Mouse (Mus musculus) layer of hippocampus, postnatal 10 days (tissue): ENCODE results near the gene Ces2h. TPM values are rescaled to one million over a fixed set of nuclear protein-coding genes. Genes with fewer than 3 reads are reported as not detected.
"Not testable (repeated sequence)": the region's sequence is repeated elsewhere in the genome, so short reads cannot be mapped to it uniquely, and the experiment has no call there.

Experiments used
- DNase-seq, 2 experiments: peaks; one replicate each; pipeline ENCODE4 v3.0.0; 2021; ENCODE audit warnings: low spot score in 2 of 2
- long read RNA-seq: library from polyadenylated mRNA; stranded (forward); transcript quantifications from one replicate; pipeline ENCODE4 v2.0.0, GENCODE M21; 2023
- total RNA-seq, 2 experiments: library from RNA; stranded (reverse); gene quantifications; 2 replicates each; pipeline ENCODE4 v1.2.3; 2021

Ces2h gene
- total RNA-seq: not detected
- long read RNA-seq: 0 reads

- no peak for DNase-seq
These were observed at the start of gene Ces2h for GRCm38 (mm10) chr8:105000586-105000985. Ces2h (plus strand) TSS chr8:105000853.

GRCm38 (mm10) chr8:104961537-104961961 lies 39.1 kb upstream of the Ces2h start, which contains the start of gene Ces2g:
Ces2g (plus strand) TSS chr8:104961718.
- DNase-seq: no peak

GRCm38 (mm10) chr8:104962229-104962901 lies 38.3 kb upstream of the Ces2h start:
- no peak for DNase-seq

DNA sequence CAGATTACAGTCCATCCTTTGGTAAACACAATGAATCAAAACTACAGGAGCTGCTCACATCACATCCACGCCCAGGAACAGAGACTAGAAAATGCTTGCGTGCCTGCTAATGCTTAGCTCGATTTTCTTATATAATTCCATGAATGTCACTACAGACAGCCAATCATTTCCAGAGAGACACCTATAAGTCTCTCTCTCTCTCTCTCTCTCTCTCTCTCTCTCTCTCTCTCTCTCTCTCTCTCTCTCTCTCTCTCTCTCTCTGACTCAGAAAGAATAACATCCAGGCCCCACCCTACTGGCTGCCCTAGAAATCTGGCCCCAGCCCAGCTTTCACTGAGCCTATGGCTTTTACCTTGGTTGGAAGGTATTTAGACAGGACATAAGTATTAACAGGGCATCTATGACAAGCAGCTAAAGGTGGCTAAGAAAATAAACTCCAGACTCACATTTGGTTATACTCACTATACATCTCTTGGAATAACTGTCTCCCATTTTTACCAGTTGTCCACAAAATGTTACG lies 37.2 kb upstream of the Ces2h start:
- DNase-seq: no peak

GRCm38 (mm10) chr8:104984126-104984525 lies 16.5 kb upstream of the Ces2h start:
- no peak for DNase-seq

GRCm38 (mm10) chr8:104984942-104985341 lies 15.7 kb upstream of the Ces2h start:
- DNase-seq: no peak

DNA sequence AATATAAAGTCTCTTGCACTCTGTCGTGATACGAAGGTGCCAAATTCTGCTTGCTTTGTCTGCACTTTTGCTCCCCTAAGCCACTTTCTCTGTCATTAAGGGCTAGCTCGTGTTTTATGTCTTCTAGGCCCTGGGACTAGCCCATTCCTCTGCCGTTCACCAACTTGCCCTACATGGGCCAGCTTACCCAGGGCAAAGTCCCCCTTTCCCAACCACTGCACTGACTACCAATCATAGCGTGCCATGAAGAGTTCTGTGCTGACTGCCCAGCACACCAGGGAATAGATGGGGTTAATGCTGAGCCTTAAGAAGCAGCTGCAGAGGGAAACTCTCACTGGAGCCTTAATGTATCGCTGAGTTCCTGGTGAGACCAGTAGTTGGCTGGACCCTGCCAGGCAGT lies 2.5 kb upstream of the Ces2h start:
- no peak for DNase-seq

DNA sequence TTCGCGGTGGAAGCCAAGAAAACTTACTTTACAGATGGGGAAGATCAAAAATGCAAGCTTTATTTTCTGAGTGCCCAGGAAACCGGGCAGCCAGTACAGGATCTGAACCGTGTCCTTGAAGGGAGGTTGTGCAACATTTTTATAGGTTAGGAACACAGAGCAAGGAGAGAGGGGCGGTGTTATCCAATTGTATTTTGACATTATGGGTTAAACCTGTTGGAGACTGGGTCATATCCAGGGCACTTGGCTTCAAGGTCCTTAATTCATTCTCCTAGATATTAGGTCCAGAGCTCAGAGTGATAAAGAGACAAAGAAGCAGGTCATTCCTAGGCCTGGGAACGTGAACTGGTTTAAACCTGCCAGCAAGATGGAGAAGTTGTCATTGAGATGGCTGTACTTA lies 1.5 kb upstream of the Ces2h start:
- DNase-seq: no peak

DNA sequence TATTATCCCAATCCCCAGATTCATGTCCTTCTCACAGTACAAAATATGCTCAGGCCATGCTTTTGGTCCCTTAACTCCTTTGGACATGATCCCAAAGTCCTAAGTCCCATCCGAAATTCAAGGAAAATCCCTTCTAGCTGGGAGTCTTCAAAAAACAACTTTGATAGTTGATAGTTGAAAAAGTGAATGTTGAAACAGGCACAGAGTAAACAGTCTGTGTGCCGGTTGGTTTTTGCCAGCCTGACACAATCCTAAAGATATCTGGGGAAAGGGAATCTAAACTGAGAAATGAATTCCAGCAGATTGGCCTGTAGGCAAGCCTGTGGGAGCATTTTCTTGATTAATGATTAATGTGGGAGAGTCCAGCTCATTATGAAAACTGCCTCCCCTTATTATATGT lies 9.3 kb downstream of the Ces2h start:
- no peak for DNase-seq

DNA sequence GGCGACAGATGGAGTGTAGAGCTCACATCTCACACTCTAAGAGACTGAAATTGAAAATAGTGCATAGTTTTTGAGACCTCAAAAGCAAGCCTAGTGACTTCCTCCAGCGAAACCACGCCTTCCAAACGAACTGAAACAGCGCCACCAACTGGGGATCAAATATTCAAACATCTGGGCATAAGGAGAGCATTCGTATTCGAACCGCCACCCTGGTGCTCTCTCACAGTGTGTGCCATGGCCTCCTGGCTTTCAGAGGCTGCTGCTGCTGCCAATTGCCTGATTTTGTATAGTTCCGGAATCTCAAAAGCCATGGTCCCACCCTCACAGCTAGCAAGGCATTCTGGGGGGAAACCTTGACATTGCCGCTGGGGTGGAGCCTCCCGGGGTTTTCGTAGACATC lies 10.5 kb downstream of the Ces2h start:
- peak in 1 of 2 experiments; percentile 3 for DNase-seq

- DNase-seq: no peak
These were observed 13.7 kb downstream of the Ces2h start for GRCm38 (mm10) chr8:105014391-105014790.

DNA sequence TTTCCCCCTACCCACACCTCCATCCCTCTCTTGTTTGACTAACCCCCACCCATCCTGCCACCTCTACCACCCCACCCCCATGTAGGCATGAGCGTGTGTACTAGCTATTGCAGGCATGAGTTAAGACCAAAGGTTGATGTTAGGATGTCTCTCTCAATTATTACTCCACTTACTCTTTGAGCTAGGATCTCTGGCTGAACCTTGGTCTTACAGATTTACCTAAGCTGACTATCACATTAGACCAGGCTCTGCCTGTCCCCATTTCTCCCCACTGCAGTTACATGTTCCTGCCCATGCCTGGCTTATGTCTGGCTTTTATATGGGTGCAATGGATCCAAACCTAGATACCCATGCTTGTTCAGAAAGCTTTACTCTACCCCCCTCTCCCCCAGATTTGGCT lies 21.3 kb downstream of the Ces2h start:
- DNase-seq: no peak

DNA sequence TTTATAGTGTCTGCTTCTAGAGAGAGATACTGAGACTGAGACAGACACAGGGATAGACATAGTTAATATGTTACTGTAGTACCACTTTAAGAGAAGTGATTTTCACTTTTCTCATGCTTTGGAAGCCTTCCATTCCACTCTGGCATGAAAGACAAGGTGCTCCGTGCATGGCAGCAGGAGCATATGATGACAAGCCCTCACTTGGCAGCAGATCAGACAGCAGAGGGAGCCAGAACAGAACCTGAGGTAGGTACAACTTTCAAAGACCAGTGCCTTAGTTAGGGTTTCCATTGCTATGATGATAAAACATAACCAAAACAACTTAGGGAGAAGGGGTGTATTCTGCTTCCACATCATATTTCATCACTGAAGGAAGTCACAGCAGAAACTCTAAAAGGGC lies 22.4 kb downstream of the Ces2h start:
- DNase-seq: no peak

DNA sequence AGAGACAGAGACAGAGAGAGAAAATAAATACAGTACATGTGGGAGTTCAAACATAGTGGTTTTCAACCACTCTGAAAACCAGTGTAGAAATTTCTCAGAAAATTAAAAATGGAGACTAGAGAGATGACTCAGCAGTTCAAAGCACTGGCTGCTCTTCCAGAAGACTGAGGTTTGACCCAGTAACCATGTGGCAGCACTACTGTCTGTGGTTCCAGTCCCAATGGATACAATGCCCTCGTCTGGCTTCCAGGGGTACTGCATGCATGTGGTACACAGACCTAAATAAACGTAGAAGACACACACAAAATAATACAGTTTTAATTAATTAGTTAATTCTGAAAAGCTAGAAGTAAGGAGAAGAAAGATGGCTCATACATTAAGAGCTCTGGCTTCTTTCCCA lies 24.4 kb downstream of the Ces2h start:
- peak in 1 of 2 experiments; percentile 4 for DNase-seq

DNA sequence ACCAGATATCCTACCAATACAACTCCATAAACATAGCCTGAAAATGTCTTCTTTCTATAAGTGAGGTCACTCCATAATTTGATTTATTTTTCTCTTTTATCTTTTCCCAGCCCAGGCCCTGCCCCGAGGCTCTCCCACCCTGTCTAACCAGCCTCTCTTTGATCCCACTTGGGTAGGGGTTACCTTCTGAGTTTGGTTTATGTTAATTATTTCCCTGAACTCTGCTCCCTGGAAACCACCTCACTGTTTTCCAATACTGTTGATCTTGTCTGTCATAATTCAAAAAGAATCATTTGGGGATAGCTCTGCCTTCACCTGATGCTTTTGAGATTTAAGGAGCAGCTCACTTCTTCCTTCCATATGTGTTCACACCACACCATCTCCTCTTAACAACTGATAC lies 42.9 kb downstream of the Ces2h start:
- no peak for DNase-seq

- no peak for DNase-seq
These were observed 45.3 kb downstream of the Ces2h start for GRCm38 (mm10) chr8:105045824-105046401.

- no peak for DNase-seq
These were observed 47.8 kb downstream of the Ces2h start, which contains the start of gene Ces3a for GRCm38 (mm10) chr8:105048371-105048854. Ces3a (plus strand) TSS chr8:105048601.

GRCm38 (mm10) chr8:105056211-105056610 lies 55.6 kb downstream of the Ces2h start:
- DNase-seq: no peak

DNA sequence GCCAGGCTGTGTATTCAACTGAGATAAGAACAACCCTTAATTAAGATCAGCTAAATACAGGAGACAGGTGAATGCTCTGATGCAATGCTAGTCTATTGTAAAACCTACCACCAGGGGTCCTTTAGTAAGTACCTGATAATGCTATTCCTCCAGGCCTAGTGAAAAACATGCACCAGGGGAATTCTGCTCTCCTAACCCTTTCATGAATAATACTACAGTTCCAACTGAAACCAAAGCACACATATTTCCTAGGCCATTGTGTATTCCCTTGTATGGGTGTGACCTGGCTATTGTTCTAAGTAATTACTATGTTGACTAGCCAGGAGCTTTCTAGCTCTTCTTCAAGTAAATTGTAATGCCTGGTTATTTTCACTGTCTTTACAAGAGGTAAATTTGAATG lies 59.4 kb downstream of the Ces2h start:
- no peak for DNase-seq

- peak; percentile 39 to 46 for DNase-seq
These were observed 66.1 kb downstream of the Ces2h start for GRCm38 (mm10) chr8:105066761-105067160.

GRCm38 (mm10) chr8:105067905-105068304 lies 67.3 kb downstream of the Ces2h start:
- DNase-seq: not testable (repeated sequence)

DNA sequence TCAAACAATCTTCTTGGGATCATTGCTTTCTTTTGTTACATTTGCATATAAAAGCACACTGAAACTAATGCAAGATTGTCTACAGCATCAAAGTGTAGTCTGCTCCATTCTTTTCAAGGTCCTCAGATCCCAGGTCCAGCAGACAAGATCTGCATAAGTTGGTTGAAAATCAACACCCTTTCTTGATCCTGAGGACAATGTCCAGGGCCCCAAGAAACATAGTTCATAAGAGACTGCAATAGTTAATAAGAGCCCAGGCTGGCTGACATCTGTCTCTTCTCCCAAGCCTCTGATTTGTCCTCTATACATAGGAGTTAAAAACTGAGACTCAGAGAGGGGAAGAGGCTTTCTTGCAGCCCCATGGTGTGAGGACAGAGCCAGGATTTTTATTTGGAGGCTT lies 68.3 kb downstream of the Ces2h start:
- DNase-seq: no peak
